Comparison of ENCODE assay signal across 8 mouse cellular contexts in genomic region chr13:71458061-71458935, GRCm38 (mm10).
DNase-seq lines count a peak whose midpoint lies in the region; ATAC-seq and TF ChIP-seq lines count a peak whose summit lies in the region.

No protein-coding gene starts in this region.

- TF ChIP-seq POLR2A in thymus, adult 2 months (IDR thresholded peaks at IDR 0.05; ENCODE audit: control insufficient read depth, extremely low read depth, insufficient read depth, low read length, poor library complexity) = no peak

- no peak overlapping the region for H3K4me3 ChIP-seq in thymus, adult 2 months (ENCODE audit: control insufficient read depth, insufficient read depth, low read length)
- peak overlapping the region; percentile 19 for H3K4me3 ChIP-seq in embryonic facial prominence, embryonic 14.5 days (ENCODE audit: low read depth, low read length)
- H3K4me3 ChIP-seq in heart, embryonic 10.5 days = peak overlapping the region; percentile 46
- peak overlapping the region; percentile 6; the same call in 1 of the 2 replicates for H3K4me3 ChIP-seq in kidney, embryonic 14.5 days (ENCODE audit: low read length)
- H3K4me3 ChIP-seq in limb, embryonic 13.5 days = peak overlapping the region; percentile 26

- no peaks in the 10 kb centered on the region for H3K27me3 ChIP-seq in thymus, adult 2 months (ENCODE audit: control insufficient read depth, insufficient read depth, low read length)
- H3K27me3 ChIP-seq in embryonic facial prominence, embryonic 14.5 days (replicated peaks; ENCODE audit: control insufficient read depth, insufficient read depth, low read length) = peaks cover 9% of the 10 kb centered on the region
- H3K27me3 ChIP-seq in heart, embryonic 10.5 days (ENCODE audit: insufficient read depth, poor library complexity, severe bottlenecking) = peaks cover 40% of the 10 kb centered on the region
- peaks cover 75% of the 10 kb centered on the region for H3K27me3 ChIP-seq in kidney, embryonic 14.5 days (ENCODE audit: control insufficient read depth, insufficient read depth, low read length)
- peaks cover 72% of the 10 kb centered on the region for H3K27me3 ChIP-seq in limb, embryonic 13.5 days

- H3K27ac ChIP-seq in thymus, adult 2 months (ENCODE audit: control insufficient read depth, insufficient read depth, low read length) = no peak overlapping the region
- H3K27ac ChIP-seq in embryonic facial prominence, embryonic 14.5 days (replicated peaks; ENCODE audit: low read depth, low read length) = peak overlapping the region; percentile 52; the same call in 1 of the 2 replicates
- peak overlapping the region; percentile 18; the same call in 1 of the 2 replicates for H3K27ac ChIP-seq in heart, embryonic 10.5 days
- H3K27ac ChIP-seq in kidney, embryonic 14.5 days (ENCODE audit: low read depth, low read length) = no peak overlapping the region
- peak overlapping the region; percentile 58; the same call in 1 of the 2 replicates for H3K27ac ChIP-seq in limb, embryonic 13.5 days

- no peak for TF ChIP-seq CTCF in thymus, adult 2 months (IDR thresholded peaks at IDR 0.05; ENCODE audit: borderline replicate concordance, control insufficient read depth, extremely low read depth, insufficient read depth, low read length, poor library complexity)

- DNase-seq in thymus, postnatal 14 days = peak; percentile 6
- DNase-seq in thymus, adult 2 months = no peak
- DNase-seq in embryonic facial prominence, embryonic 14.5 days (ENCODE audit: low spot score) = peak; percentile 89
- peak; percentile 77 for DNase-seq in heart, embryonic 10.5 days (ENCODE audit: low spot score)
- peak; percentile 85 for DNase-seq in neural tube, embryonic 10.5 days (ENCODE audit: extremely low spot score, low spot score)
- DNase-seq in urinary bladder, postnatal 25 days (ENCODE audit: low spot score) = peak; percentile 74

- H3K4me2 ChIP-seq in embryonic facial prominence, embryonic 14.5 days (ENCODE audit: low read depth, low read length) = peak overlapping the region; percentile 59
- peak overlapping the region; percentile 30; the same call in 1 of the 2 replicates for H3K4me2 ChIP-seq in kidney, embryonic 14.5 days (replicated peaks; ENCODE audit: low read depth, low read length)
- H3K4me2 ChIP-seq in limb, embryonic 13.5 days (replicated peaks) = peak overlapping the region; percentile 55

- no peaks in the 10 kb centered on the region for H3K4me1 ChIP-seq in thymus, adult 2 months (replicated peaks; ENCODE audit: control insufficient read depth, insufficient read depth, low read length)
- H3K4me1 ChIP-seq in embryonic facial prominence, embryonic 14.5 days (ENCODE audit: control insufficient read depth, insufficient read depth, low read length) = peaks cover 9% of the 10 kb centered on the region
- H3K4me1 ChIP-seq in heart, embryonic 10.5 days = peaks cover 12% of the 10 kb centered on the region
- H3K4me1 ChIP-seq in kidney, embryonic 14.5 days (ENCODE audit: control insufficient read depth, insufficient read depth, low read length) = no peaks in the 10 kb centered on the region
- H3K4me1 ChIP-seq in limb, embryonic 13.5 days = peaks cover 33% of the 10 kb centered on the region

- H3K36me3 ChIP-seq in thymus, adult 2 months (ENCODE audit: control insufficient read depth, insufficient read depth, low read length) = no peaks in the 10 kb centered on the region
- no peaks in the 10 kb centered on the region for H3K36me3 ChIP-seq in embryonic facial prominence, embryonic 14.5 days (ENCODE audit: control insufficient read depth, insufficient read depth, low read length)
- no peaks in the 10 kb centered on the region for H3K36me3 ChIP-seq in heart, embryonic 10.5 days
- H3K36me3 ChIP-seq in kidney, embryonic 14.5 days (ENCODE audit: control insufficient read depth, insufficient read depth, low read length) = no peaks in the 10 kb centered on the region
- no peaks in the 10 kb centered on the region for H3K36me3 ChIP-seq in limb, embryonic 13.5 days

- ATAC-seq in embryonic facial prominence, embryonic 14.5 days (ENCODE audit: low read depth) = peak; percentile 91
- ATAC-seq in kidney, embryonic 14.5 days (ENCODE audit: low FRiP score, low TSS enrichment) = peak; percentile 83
- peak; percentile 85 for ATAC-seq in limb, embryonic 13.5 days (ENCODE audit: low FRiP score, low read depth)

- peak overlapping the region; percentile 34; the same call in 1 of the 2 replicates for H3K9ac ChIP-seq in embryonic facial prominence, embryonic 14.5 days (ENCODE audit: low read depth, low read length)
- H3K9ac ChIP-seq in kidney, embryonic 14.5 days (ENCODE audit: low read depth, low read length) = no peak overlapping the region
- H3K9ac ChIP-seq in limb, embryonic 13.5 days = 0 out of 2 replicates have a peak overlapping the region, but pooled peaks have one; percentile 26

- no peaks in the 10 kb centered on the region for H3K9me3 ChIP-seq in embryonic facial prominence, embryonic 14.5 days (ENCODE audit: control insufficient read depth, low read length)
- no peaks in the 10 kb centered on the region for H3K9me3 ChIP-seq in heart, embryonic 10.5 days
- H3K9me3 ChIP-seq in kidney, embryonic 14.5 days (ENCODE audit: control insufficient read depth, low read length) = no peaks in the 10 kb centered on the region
- no peaks in the 10 kb centered on the region for H3K9me3 ChIP-seq in limb, embryonic 13.5 days

- 7% methylated on average over 25 of the region's 25 CpGs for WGBS in thymus, adult 2 months
- WGBS in embryonic facial prominence, embryonic 14.5 days = under 1% methylated on average over 25 of the region's 25 CpGs
- WGBS in heart, embryonic 10.5 days = 3% methylated on average over 25 of the region's 25 CpGs
- 3% methylated on average over 25 of the region's 25 CpGs for WGBS in kidney, embryonic 14.5 days
- 4% methylated on average over 25 of the region's 25 CpGs for WGBS in limb, embryonic 13.5 days

Comparison
In these comparisons a context has a peak if more than half of its experiments do, and no peak if none do; other contexts are left out.
1. H3K27ac ChIP-seq: peak in embryonic facial prominence, embryonic 14.5 days (single experiment), heart, embryonic 10.5 days (single experiment) and limb, embryonic 13.5 days (single experiment); none in thymus, adult 2 months (single experiment) and kidney, embryonic 14.5 days (single experiment).
2. Peak in every context shown above with its lines, with median percentiles within 50 percentile points of each other: ATAC-seq and H3K4me2 ChIP-seq.